Mouse (Mus musculus) bone marrow macrophage, adult 2 months (primary cell): Measurements from ENCODE around the gene Ap5z1. TPM values are rescaled to one million over a fixed set of nuclear protein-coding genes. Genes with fewer than 3 reads are reported as not detected.

ENCODE experiments used
- H3K27ac ChIP-seq: 2 replicates; pipeline ENCODE4 v1.5.1; 2012; ENCODE audit warnings: low read depth, low read length; ENCODE audit not compliant: insufficient read depth
- H3K4me1 ChIP-seq: 2 replicates; pipeline ENCODE4 v1.6.1; 2012; ENCODE audit warnings: low read length; ENCODE audit not compliant: control insufficient read depth, insufficient read depth
- H3K4me3 ChIP-seq: 2 replicates; pipeline ENCODE4 v1.5.1; 2012; ENCODE audit warnings: mild to moderate bottlenecking, low read length, moderate library complexity; ENCODE audit not compliant: insufficient read depth
- CTCF ChIP-seq: IDR thresholded peaks from 2 replicates; pipeline ENCODE4 v1.5.1; 2012; ENCODE audit warnings: low read depth, mild to moderate bottlenecking, low read length, moderate library complexity
- POLR2A ChIP-seq: IDR thresholded peaks from 2 replicates; pipeline ENCODE4 v1.6.1; 2012; ENCODE audit warnings: mild to moderate bottlenecking, low read depth, low read length, borderline replicate concordance
- polyA plus RNA-seq: library from polyadenylated mRNA; stranded (reverse); fragments of >200 nt; gene quantifications from 2 replicates; pipeline ENCODE4 v1.2.4, GENCODE M21; 2012; ENCODE audit not compliant: missing spikeins, insufficient read depth, insufficient read length

Gene Ap5z1
- polyA plus RNA-seq, 1 experiment: 29.1 TPM

GRCm38 (mm10) chr5:142461942-142462640 is 1.7 kb upstream of the Ap5z1 start:
- Histone ChIP-seq H3K27ac (no peak overlapping the region), H3K4me1 (peaks cover 50% of the 10 kb centered on the region), H3K4me3 (no peak overlapping the region)
- TF ChIP-seq CTCF: no peak
- TF ChIP-seq POLR2A: no peak

- Histone ChIP-seq H3K4me3 (no peak overlapping the region), H3K4me1 (peaks cover 46% of the 10 kb centered on the region), H3K27ac (no peak overlapping the region)
- TF ChIP-seq POLR2A (no peak), CTCF (no peak)
These were observed 1.1 kb upstream of the Ap5z1 start for GRCm38 (mm10) chr5:142462641-142462948.

- TF ChIP-seq CTCF (no peak), POLR2A (no peak)
- Histone ChIP-seq H3K27ac (peak overlapping the region; percentile 79), H3K4me3 (no peak overlapping the region), H3K4me1 (peaks cover 42% of the 10 kb centered on the region)
These were observed 733 bp upstream of the Ap5z1 start for GRCm38 (mm10) chr5:142463011-142463410.

- Histone ChIP-seq H3K27ac (no peak overlapping the region), H3K4me1 (peaks cover 9% of the 10 kb centered on the region), H3K4me3 (no peak overlapping the region)
- no peak for TF ChIP-seq CTCF
- TF ChIP-seq POLR2A: no peak
These were observed 4.6 kb downstream of the Ap5z1 start for GRCm38 (mm10) chr5:142468375-142468774.

- peaks cover 14% of the 10 kb centered on the region for H3K4me1 ChIP-seq
- TF ChIP-seq CTCF: no peak
- TF ChIP-seq POLR2A: no peak
- no peak overlapping the region for H3K27ac ChIP-seq
- no peak overlapping the region for H3K4me3 ChIP-seq
These were observed 6.1 kb downstream of the Ap5z1 start for GRCm38 (mm10) chr5:142469796-142470195.

GRCm38 (mm10) chr5:142473696-142474095 is 10.0 kb downstream of the Ap5z1 start:
- no peak for TF ChIP-seq POLR2A
- no peak for TF ChIP-seq CTCF
- H3K27ac ChIP-seq: no peak overlapping the region
- H3K4me1 ChIP-seq: peaks cover 19% of the 10 kb centered on the region
- H3K4me3 ChIP-seq: no peak overlapping the region

- no peak overlapping the region for H3K27ac ChIP-seq
- TF ChIP-seq CTCF (no peak), POLR2A (no peak)
- H3K4me1 ChIP-seq: peaks cover 19% of the 10 kb centered on the region
- H3K4me3 ChIP-seq: no peak overlapping the region
These were observed 11.9 kb downstream of the Ap5z1 start for GRCm38 (mm10) chr5:142475669-142476068.

- H3K27ac ChIP-seq: no peak overlapping the region
- TF ChIP-seq POLR2A: no peak
- no peak overlapping the region for H3K4me3 ChIP-seq
- H3K4me1 ChIP-seq: peaks cover 19% of the 10 kb centered on the region
These were observed 13.6 kb downstream of the Ap5z1 start for GRCm38 (mm10) chr5:142477346-142477745.

GRCm38 (mm10) chr5:142477866-142478615 is 14.3 kb downstream of the Ap5z1 start:
- peaks cover 19% of the 10 kb centered on the region for H3K4me1 ChIP-seq
- TF ChIP-seq POLR2A (no peak), CTCF (no peak)
- no peak overlapping the region for H3K27ac ChIP-seq
- H3K4me3 ChIP-seq: no peak overlapping the region

GRCm38 (mm10) chr5:142478829-142479435 is 15.2 kb downstream of the Ap5z1 start:
- no peak overlapping the region for H3K4me3 ChIP-seq
- peaks cover 19% of the 10 kb centered on the region for H3K4me1 ChIP-seq
- H3K27ac ChIP-seq: no peak overlapping the region
- TF ChIP-seq CTCF (peak; percentile 95), POLR2A (no peak)
